In the genomic region with DNA sequence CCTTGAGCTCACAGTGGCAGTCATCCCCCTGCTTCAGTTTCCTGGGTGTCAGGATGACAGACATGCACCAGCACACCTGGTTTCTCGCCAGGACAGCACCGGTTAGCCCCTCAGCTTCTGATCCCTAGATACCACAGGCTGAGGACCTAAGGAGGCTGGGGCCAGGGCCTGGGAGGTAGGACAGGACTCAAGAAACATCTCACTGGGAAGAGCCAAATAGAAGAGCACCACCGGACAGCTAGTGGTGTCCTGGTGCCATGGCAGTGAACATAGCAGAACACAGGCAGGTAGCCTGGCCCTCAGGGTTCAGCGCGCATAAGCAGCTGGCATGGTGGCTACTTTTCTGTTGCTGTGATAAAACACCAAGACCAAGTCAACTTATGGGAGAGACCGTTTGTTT, we compare ENCODE assay signal across 20 mouse cellular contexts. TPM values are rescaled to one million over a fixed set of nuclear protein-coding genes. Genes with fewer than 3 reads are reported as not detected.
DNase-seq lines count a peak whose midpoint lies in the region; ATAC-seq and TF ChIP-seq lines count a peak whose summit lies in the region.
"Had no signal": no experiment of that assay in that cellular context is flagged by ENCODE, and none has a peak within 500 bp of the region (broad histone marks: within the 10 kb centered on the region; RNA-seq: fewer than 3 reads in every experiment).

No protein-coding gene starts in this region.

- no peak for DNase-seq in cerebellum, adult 2 months
- DNase-seq in cerebellum, postnatal 36 days, result no peak
- no peak for DNase-seq in gastrocnemius, adult 2 months
- no peak for DNase-seq in gastrocnemius, postnatal 36 days
- no peak for DNase-seq in left cerebral cortex, adult 2 months (ENCODE audit: extremely low spot score in 1 of 2, low spot score in 2 of 2)
- no peak for DNase-seq in left cerebral cortex, adult 11 months (ENCODE audit: low spot score)
- DNase-seq: adrenal gland, adult 2 months; adrenal gland, postnatal 25 days; gastrocnemius, postnatal 10 days; heart, postnatal 14 days; kidney, adult 2 months had no signal

- H3K27me3 ChIP-seq in cerebellum, adult 2 months (ENCODE audit: control insufficient read depth, insufficient read depth, low read length), result no peaks in the 10 kb centered on the region
- H3K27me3 ChIP-seq: embryonic facial prominence, embryonic 12.5 days; forebrain, embryonic 15.5 days; heart, embryonic 15.5 days; hindbrain, embryonic 13.5 days had no signal

- no peak overlapping the region for H3K4me3 ChIP-seq in cerebellum, adult 2 months (replicated peaks; ENCODE audit: insufficient read depth, low read depth, low read length)
- no peak overlapping the region for H3K4me3 ChIP-seq in gastrocnemius, adult 2 months
- H3K4me3 ChIP-seq in left cerebral cortex, adult 2 months, result no peak overlapping the region
- no peak overlapping the region for H3K4me3 ChIP-seq in cortical plate, adult 2 months (ENCODE audit: insufficient read depth, low read length)
- H3K4me3 ChIP-seq: embryonic facial prominence, embryonic 12.5 days; forebrain, embryonic 15.5 days; heart, adult 2 months; heart, embryonic 15.5 days; hindbrain, embryonic 13.5 days had no signal

- TF ChIP-seq POLR2A in cerebellum, adult 2 months (IDR thresholded peaks at IDR 0.05; ENCODE audit: borderline replicate concordance, insufficient read depth, low read length), result no peak
- TF ChIP-seq POLR2A in cortical plate, adult 2 months (IDR thresholded peaks at IDR 0.05; ENCODE audit: extremely low read depth, insufficient read depth, low read length), result no peak

- 54% methylated on average over 6 of the region's 6 CpGs for WGBS in cerebellum, adult 2 months

- no peak for TF ChIP-seq CTCF in cerebellum, adult 2 months (IDR thresholded peaks at IDR 0.05; ENCODE audit: borderline replicate concordance, insufficient read depth, low read depth, low read length)
- no peak for TF ChIP-seq CTCF in gastrocnemius, adult 2 months (IDR thresholded peaks at IDR 0.05)
- no peak for TF ChIP-seq CTCF in left cerebral cortex, adult 2 months (IDR thresholded peaks at IDR 0.05)
- no peak for TF ChIP-seq CTCF in cortical plate, adult 2 months (IDR thresholded peaks at IDR 0.05; ENCODE audit: extremely low read depth, insufficient read depth, low read length)

- H3K27ac ChIP-seq in cerebellum, adult 2 months (ENCODE audit: insufficient read depth, low read length), result peak overlapping the region; percentile 31; the same call in 1 of the 2 replicates
- 0 out of 2 replicates have a peak overlapping the region, but pooled peaks have one; percentile 63 for H3K27ac ChIP-seq in gastrocnemius, adult 2 months
- peak overlapping the region; percentile 80 for H3K27ac ChIP-seq in left cerebral cortex, adult 2 months
- H3K27ac ChIP-seq in cortical plate, adult 2 months (ENCODE audit: insufficient read depth, low read length), result peak overlapping the region; percentile 62
- H3K27ac ChIP-seq: embryonic facial prominence, embryonic 12.5 days; forebrain, embryonic 15.5 days; heart, embryonic 15.5 days; hindbrain, embryonic 13.5 days had no signal

- peaks cover 49% of the 10 kb centered on the region for H3K4me1 ChIP-seq in cerebellum, adult 2 months (ENCODE audit: control insufficient read depth, insufficient read depth, low read length)
- no peaks in the 10 kb centered on the region; the same call in 1 of the 2 replicates for H3K4me1 ChIP-seq in cortical plate, adult 2 months (ENCODE audit: control insufficient read depth, insufficient read depth, low read length)
- H3K4me1 ChIP-seq: hindbrain, embryonic 13.5 days had no signal

- intact Hi-C loops in gastrocnemius, adult 2 months (cut with DNase I), result no loop called here
- intact Hi-C loops in gastrocnemius, postnatal 36 days (cut with DNase I), result loop anchor here (5.0 kb wide), 1 partner anchor 89 kb away; no protein-coding TSS in a partner anchor
- intact Hi-C loops in left cerebral cortex, adult 2 months (cut with DNase I), result no loop called here

- ATAC-seq in activated CD4-positive, CD25-positive, alpha-beta regulatory T cell, adult 4 months, result no peak
- ATAC-seq: forebrain, embryonic 15.5 days had no signal

RNA-seq across cellular contexts. Expression of a gene that starts 5.8 kb away (rescaled TPM):
- 1,261 and 1,264 TPM in 2 replicates for polyA plus RNA-seq in cerebellum, adult 2 months (2012; rRNA removed)
- 100 to 1,000 TPM; 650 to 652 TPM for total RNA-seq in gastrocnemius, adult 2 months (2021)
- total RNA-seq in gastrocnemius, postnatal 36 days (2021), result 100 to 1,000 TPM; 528 to 635 TPM
- 100 to 1,000 TPM; 539 to 573 TPM for total RNA-seq in left cerebral cortex, adult 2 months (2021)
- polyA plus RNA-seq in cortical plate, adult 2 months (2012; rRNA removed), result 1,018 and 1,074 TPM in 2 replicates
- polyA plus RNA-seq in activated CD4-positive, CD25-positive, alpha-beta regulatory T cell, adult 4 months (2017; shearing (Covaris generic)), result 100 to 1,000 TPM; 135 to 157 TPM

RNA-seq across cellular contexts. Expression of a gene that starts 9.6 kb away (rescaled TPM):
- 2.3 and 2.8 TPM in 2 replicates for polyA plus RNA-seq in cerebellum, adult 2 months (2012; rRNA removed)
- 1 to 10 TPM; 7.2 to 9.8 TPM for total RNA-seq in gastrocnemius, adult 2 months (2021)
- 1 to 10 TPM; 4.4 to 6.0 TPM for total RNA-seq in gastrocnemius, postnatal 36 days (2021)
- total RNA-seq in left cerebral cortex, adult 2 months (2021), result 1 to 10 TPM; 2.1 to 4.0 TPM
- polyA plus RNA-seq in cortical plate, adult 2 months (2012; rRNA removed), result 1.1 and 1.4 TPM in 2 replicates
- polyA plus RNA-seq in activated CD4-positive, CD25-positive, alpha-beta regulatory T cell, adult 4 months (2017; shearing (Covaris generic)), result under 1 TPM; 0.52 to 0.62 TPM
- total RNA-seq: hematopoietic stem cell, adult 5-6 weeks had no signal

RNA-seq across cellular contexts. Expression of a gene that starts 16.5 kb away (rescaled TPM):
- 93.9 and 106 TPM in 2 replicates for polyA plus RNA-seq in cerebellum, adult 2 months (2012; rRNA removed)
- 100 to 1,000 TPM; 366 to 415 TPM for total RNA-seq in gastrocnemius, adult 2 months (2021)
- 100 to 1,000 TPM; 344 to 378 TPM for total RNA-seq in gastrocnemius, postnatal 36 days (2021)
- total RNA-seq in left cerebral cortex, adult 2 months (2021), result 10 to 100 TPM; 80.7 to 84.8 TPM
- polyA plus RNA-seq in cortical plate, adult 2 months (2012; rRNA removed), result 110 TPM in 2 replicates
- 10 to 100 TPM; 17.4 to 27.5 TPM for polyA plus RNA-seq in activated CD4-positive, CD25-positive, alpha-beta regulatory T cell, adult 4 months (2017; shearing (Covaris generic))

RNA-seq across cellular contexts. Expression of a gene that starts 18.0 kb away (rescaled TPM):
- 227 and 270 TPM in 2 replicates for polyA plus RNA-seq in cerebellum, adult 2 months (2012; rRNA removed)
- total RNA-seq in gastrocnemius, adult 2 months (2021), result under 1 TPM; 0.47 to 0.84 TPM
- under 1 TPM; 0.72 to 0.79 TPM for total RNA-seq in gastrocnemius, postnatal 36 days (2021)
- total RNA-seq in left cerebral cortex, adult 2 months (2021), result 100 to 1,000 TPM; 129 to 142 TPM
- polyA plus RNA-seq in cortical plate, adult 2 months (2012; rRNA removed), result 123 and 128 TPM in 2 replicates
- polyA plus RNA-seq in activated CD4-positive, CD25-positive, alpha-beta regulatory T cell, adult 4 months (2017; shearing (Covaris generic)), result not detected
- total RNA-seq: common myeloid progenitor, adult 5-6 weeks; hematopoietic stem cell, adult 5-6 weeks had no signal

RNA-seq across cellular contexts. Expression of a gene that starts 29.3 kb away (rescaled TPM):
- 93.3 and 95.4 TPM in 2 replicates for polyA plus RNA-seq in cerebellum, adult 2 months (2012; rRNA removed)
- total RNA-seq in gastrocnemius, adult 2 months (2021), result 10 to 100 TPM; 18.4 to 19.2 TPM
- total RNA-seq in gastrocnemius, postnatal 36 days (2021), result 10 to 100 TPM; 19.2 to 19.6 TPM
- 10 to 100 TPM; 79.3 to 80.6 TPM for total RNA-seq in left cerebral cortex, adult 2 months (2021)
- 87.5 and 88.2 TPM in 2 replicates for polyA plus RNA-seq in cortical plate, adult 2 months (2012; rRNA removed)
- polyA plus RNA-seq in activated CD4-positive, CD25-positive, alpha-beta regulatory T cell, adult 4 months (2017; shearing (Covaris generic)), result 10 to 100 TPM; 22.5 to 32.9 TPM

Comparison
In these comparisons a context has a peak if more than half of its experiments do, and no peak if none do; other contexts are left out.
1. RNA of a gene that starts 16.5 kb away (total RNA-seq): 366 to 415 TPM in gastrocnemius, adult 2 months and 344 to 378 TPM in gastrocnemius, postnatal 36 days; 80.7 to 84.8 TPM in left cerebral cortex, adult 2 months; every median in the first group is over 4 times any median in the second.
2. Peak in every context shown above with its lines, with median percentiles within 50 percentile points of each other: H3K27ac ChIP-seq.